Mouse (Mus musculus) neutrophil, adult 59 days (primary cell): ENCODE measurements around the gene Npr3. TPM values are rescaled to one million over a fixed set of nuclear protein-coding genes. Genes with fewer than 3 reads are reported as not detected.

ENCODE experiments used
- total RNA-seq, 2 experiments: library from RNA; stranded (reverse); gene quantifications; 1 replicate in 1 of 2; 2 replicates in 1 of 2; pipeline ENCODE4 v1.2.4; 2023

Npr3 gene
- total RNA-seq: not detected

GRCm38 (mm10) chr15:11906571-11907531 is at the start of gene Npr3:
Npr3 (minus strand) TSS chr15:11907287.

Other genes starting within 250 kb of the Npr3 start
- 100 to 1,000 TPM; 197 to 218 TPM for gene Sub1, start 89.7 kb upstream of the Npr3 start, total RNA-seq
- gene Zfr, start 210.5 kb upstream of the Npr3 start, total RNA-seq: 10 to 100 TPM; 70.5 to 77.9 TPM